Mouse (Mus musculus): ENCODE results near the gene Yap1. TPM values are rescaled to one million over a fixed set of nuclear protein-coding genes. Genes with fewer than 3 reads are reported as not detected.
A peak's percentile ranks its signal among the peaks of the same experiment; 100 is the strongest.
"Not testable (repeated sequence)": the region's sequence is repeated elsewhere in the genome, so short reads cannot be mapped to it uniquely, and the experiment has no call there.

The Yap1 gene
- total and polyA plus RNA-seq, 3 experiments, result 62.5 to 98.1 (median 71.6) TPM

GRCm38 (mm10) chr9:7914487-7914886 lies 89.9 kb downstream of the Yap1 start:
- peak; percentile 63 for DNase-seq

DNA sequence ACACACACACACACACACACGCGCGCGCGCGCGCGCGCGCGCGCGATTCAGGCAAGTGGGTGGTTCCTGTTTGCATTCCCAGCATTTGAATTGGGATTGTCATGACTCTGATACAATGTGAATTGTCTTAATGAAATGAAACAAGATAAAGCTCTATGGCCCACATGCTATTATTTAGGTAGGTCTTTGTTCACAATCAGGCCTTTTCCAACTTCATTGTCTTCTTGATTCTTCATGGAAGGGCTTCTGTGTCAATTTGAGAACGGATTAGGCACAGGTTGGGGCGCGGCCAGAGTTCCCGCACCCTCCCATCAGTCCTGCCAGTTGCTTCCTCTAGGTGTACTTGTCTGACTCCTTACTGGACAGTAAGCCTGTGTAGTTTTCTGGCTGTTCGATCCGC lies 90.4 kb downstream of the Yap1 start:
- DNase-seq, result no peak

DNA sequence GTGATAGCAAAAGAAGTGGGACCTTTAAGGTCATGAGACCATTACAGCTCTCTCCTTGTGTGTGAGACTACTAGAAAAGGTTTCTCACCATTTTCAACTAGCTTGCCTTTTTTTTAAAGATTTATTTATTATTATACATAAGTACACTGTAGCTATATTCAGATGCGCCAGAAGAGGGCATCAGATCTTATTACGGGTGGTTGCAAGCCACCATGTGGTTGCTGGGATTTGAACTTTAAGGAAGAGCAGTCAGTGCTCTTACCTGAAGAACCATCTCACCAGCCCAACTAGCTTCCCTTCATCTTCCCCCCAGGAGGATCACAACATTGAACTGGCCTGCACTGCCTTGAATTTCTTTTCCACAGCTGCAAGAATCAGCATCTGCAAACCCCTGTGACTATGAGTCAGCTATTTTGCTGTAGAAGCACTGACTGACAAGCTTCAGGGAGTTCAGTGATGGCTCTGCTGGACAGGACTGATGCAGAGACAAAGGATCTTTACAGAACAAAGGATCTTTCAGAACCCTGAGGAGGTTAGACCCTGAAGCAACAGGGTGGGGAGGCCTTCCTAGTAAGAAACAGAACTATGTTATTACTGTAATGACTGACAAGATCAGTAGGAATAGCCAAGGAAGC lies 96.9 kb downstream of the Yap1 start:
- DNase-seq, result no peak

- DNase-seq, result no peak
Measured at GRCm38 (mm10) chr9:7906564-7906963, 97.8 kb downstream of the Yap1 start.

DNA sequence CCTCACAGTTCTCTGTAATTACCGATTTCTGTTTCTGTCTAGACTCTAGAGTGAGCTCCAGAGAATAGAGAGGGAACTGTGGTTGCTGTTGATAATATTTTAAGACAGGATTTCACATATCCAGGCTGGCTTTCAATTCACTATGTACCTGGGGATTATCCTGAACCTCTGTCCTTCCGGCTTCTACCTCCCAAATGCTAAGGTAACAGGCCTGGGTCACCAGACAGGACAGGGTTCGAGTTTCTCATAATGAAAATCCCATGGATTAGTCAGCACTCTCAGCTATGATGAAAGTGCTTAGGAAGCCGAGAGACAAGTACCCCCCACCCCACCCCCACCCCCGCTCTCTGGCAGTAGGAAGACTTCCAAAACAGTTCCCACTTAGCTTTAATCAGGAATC lies 100.6 kb downstream of the Yap1 start:
- DNase-seq, result no peak

GRCm38 (mm10) chr9:7903262-7903661 lies 101.1 kb downstream of the Yap1 start:
- DNase-seq, result no peak

GRCm38 (mm10) chr9:7902311-7902710 lies 102.1 kb downstream of the Yap1 start:
- DNase-seq, result no peak

- no peak for DNase-seq
Measured at GRCm38 (mm10) chr9:7900965-7901364, 103.4 kb downstream of the Yap1 start.

DNA sequence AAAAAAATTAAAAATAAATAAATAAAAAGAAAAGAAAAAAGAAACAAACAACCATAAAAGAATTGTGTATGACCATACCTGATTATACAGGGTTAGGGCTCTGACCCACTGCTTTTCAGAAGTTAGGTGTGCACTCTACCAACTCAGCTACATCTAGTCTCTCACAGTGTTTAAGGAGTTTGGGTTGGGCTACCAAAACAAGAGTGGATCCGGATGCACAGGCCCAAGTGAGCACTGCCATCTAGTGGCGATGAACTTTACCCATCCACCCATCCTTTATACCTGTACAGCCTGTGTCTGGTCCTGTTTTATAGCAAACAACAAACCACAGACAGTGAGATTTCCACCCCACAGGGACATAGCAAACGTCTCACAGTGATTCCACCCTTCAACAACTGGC lies 106.9 kb downstream of the Yap1 start:
- peak; percentile 74 for DNase-seq

DNA sequence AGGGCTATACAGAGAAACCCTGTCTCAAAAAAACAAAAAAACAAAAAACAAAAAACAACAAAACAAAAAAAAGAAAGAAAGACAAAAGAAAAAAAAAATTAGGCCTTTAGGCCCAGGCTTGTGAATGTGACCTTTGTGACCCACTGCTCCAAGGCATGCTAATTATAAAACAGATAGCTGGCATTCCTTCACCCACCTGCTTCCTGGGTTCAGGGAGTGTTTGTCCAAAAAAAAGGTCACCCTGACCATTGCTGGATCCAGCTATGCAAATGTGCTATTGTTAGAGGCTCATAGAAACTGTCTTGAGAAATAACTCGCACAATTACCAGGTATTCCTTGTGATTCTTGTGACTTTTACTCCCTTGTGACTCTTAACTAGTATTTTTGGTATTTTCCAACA lies 112.6 kb downstream of the Yap1 start:
- DNase-seq, result not testable (repeated sequence)

GRCm38 (mm10) chr9:7891177-7891576 lies 113.2 kb downstream of the Yap1 start:
- DNase-seq, result peak; percentile 23

DNA sequence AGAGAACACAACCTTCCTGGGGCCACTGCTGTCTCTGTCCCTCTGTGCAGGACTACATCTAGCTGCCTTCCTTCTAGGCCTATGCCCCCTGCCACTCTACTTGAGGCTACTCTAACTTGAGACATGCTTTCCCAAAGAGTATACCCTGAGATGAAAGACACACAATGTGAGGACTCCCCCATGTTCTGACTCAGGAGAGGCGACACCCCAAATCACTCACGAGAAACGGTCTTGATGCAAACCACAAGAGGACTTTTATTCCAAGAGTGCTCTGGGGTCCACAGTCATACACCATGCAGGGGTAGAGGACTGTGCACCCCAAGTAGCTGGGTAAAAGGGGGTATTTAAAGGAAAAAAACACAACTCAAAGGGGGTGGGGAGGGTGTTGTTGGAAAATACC lies 120.0 kb downstream of the Yap1 start:
- DNase-seq, result no peak

GRCm38 (mm10) chr9:7882304-7882865 lies 122.0 kb downstream of the Yap1 start:
- peak; percentile 57 for DNase-seq

Other genes with a start within 250 kb of the Yap1 start
- 100 to 1,000 TPM; 188 to 194 TPM for gene Tmem123, start 240.6 kb downstream of the Yap1 start, total RNA-seq (2021)
- gene Tmem123, start 240.6 kb downstream of the Yap1 start, polyA plus RNA-seq (2012; rRNA removed), result 84.6 and 132 TPM in 2 replicates
- gene Birc2, start 167.5 kb downstream of the Yap1 start, total RNA-seq (2021), result 10 to 100 TPM; 39.8 to 46.1 TPM
- 9.0 and 19.5 TPM in 2 replicates for gene Birc2, start 167.5 kb downstream of the Yap1 start, polyA plus RNA-seq (2012; rRNA removed)
- 10 to 100 TPM; 17.3 to 26.1 TPM for gene Birc3, start 131.4 kb downstream of the Yap1 start, total RNA-seq (2021)
- gene Birc3, start 131.4 kb downstream of the Yap1 start, polyA plus RNA-seq (2012; rRNA removed), result 3.1 and 3.7 TPM in 2 replicates
- 1 to 10 TPM; 3.6 to 4.1 TPM for gene Cfap300, start 38.2 kb upstream of the Yap1 start, total RNA-seq (2021)
- gene Cfap300, start 38.2 kb upstream of the Yap1 start, polyA plus RNA-seq (2012; rRNA removed), result 2.0 and 6.1 TPM in 2 replicates
- gene Cep126, start 129.7 kb upstream of the Yap1 start, total RNA-seq (2021), result 10 to 100 TPM; 10.6 to 13.2 TPM
- gene Cep126, start 129.7 kb upstream of the Yap1 start, polyA plus RNA-seq (2012; rRNA removed), result 0.97 and 1.1 TPM in 2 replicates